Mouse (Mus musculus) yolk sac, embryonic 10.5 days (tissue): ENCODE data around the gene Cacng7.
"Not testable (repeated sequence)": the region's sequence is repeated elsewhere in the genome, so short reads cannot be mapped to it uniquely, and the experiment has no call there.

Experiments used
- DNase-seq: peaks from one replicate; pipeline ENCODE4 v3.0.0-alpha.2; 2017; ENCODE audit warnings: low spot score

The Cacng7 gene

DNA sequence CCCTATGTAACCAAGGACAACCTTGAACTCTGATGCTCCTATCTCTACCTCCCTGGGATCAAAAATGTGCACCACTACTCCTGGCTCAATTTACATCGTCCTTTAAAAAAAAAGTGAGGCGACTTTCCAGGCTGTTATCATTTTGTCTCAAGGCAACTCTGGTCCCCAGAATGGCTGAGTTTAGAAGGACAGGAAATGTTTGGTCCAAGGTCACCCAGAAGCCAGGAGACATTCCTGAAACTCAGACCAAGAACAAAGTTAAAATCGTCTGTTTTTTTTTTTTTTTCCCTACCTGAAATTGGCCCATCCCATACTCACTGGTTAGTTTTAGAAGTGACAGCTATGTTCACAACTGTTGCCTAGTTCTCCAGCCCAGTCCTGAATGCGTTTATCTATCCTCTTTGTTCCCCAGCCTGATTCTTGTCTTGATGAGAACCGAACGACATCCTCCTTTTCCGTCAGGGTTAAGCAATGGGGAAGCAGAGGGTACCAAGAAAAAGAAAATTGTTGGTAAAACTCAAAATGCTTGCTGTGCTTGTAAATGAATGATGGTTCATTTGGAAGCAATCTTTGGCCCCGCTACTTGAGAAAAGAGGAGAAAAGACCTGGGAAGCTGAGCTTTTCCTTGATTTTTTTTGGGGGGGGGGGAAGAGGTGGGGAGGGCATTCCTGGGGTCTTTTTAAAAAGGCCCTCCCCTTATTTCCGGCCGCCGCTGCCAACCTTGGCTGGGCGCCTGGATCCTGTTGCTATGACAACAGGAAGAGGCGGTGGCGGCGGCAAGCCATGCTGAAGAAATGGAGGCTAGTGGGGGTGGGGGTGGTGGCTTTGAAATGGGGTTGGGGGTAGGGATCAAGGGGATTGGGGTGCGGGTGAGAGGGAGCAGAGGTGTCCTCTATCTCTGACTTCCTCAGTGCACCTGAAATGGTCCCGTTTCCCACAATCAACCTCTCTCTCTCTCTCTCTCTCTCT lies 57.0 kb downstream of the Cacng7 start:
- DNase-seq, result no peak

DNA sequence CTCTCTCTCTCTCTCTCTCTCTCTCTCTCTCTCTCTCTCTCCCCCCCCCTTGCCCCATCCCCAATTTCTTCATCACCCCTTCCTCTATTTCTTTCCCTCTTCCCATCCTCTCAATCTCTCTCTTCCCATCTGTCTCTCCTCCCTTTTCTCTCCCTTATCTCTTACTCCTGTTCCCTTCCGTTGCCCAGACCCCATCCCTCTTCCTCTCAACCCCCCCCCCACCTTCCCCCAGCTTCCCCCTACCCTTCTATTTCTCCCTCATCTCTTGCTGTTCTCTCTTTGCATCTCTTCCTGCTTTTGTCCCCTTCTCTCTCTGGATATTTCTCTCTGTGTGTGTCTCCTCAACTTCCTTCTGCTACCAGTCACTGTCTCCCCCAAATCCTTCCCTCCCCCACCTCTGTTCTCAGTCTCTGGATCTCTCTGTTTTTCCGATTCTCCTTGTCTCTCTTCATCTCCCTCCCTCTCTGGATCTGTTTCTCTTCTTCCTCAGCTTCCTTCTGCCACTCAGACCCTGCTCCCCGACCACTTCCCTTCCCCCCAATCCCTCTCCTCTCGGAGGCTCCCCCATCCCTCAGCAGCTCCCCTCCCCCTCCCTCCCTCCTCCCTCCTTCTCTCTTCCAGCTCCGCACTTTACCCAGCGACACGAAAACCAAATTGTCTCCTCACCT lies 57.8 kb downstream of the Cacng7 start, which contains the start of gene Cacng8:
TSS of gene Cacng8 (plus strand) at position 271 of the 668 bp plus-strand sequence.
- no peak for DNase-seq

DNA sequence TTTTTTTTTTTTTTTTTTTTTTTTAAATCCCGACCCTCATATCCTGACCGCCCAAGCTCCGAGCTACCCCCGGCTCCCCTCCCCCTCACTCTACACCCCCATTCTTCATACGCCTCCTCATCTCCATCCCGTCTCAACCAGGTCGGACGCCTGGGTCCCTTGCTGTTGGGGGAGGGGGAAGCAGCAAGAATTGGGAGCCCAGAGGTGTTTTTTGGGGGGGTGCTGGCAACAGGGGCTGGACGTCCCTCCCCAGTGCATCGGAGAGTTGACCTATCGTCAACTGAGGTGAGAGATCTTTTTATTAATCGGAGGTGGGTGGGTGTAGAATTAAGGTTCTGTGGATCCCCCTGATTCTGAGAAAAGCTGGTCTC lies 58.3 kb downstream of the Cacng7 start:
- DNase-seq, result no peak

DNA sequence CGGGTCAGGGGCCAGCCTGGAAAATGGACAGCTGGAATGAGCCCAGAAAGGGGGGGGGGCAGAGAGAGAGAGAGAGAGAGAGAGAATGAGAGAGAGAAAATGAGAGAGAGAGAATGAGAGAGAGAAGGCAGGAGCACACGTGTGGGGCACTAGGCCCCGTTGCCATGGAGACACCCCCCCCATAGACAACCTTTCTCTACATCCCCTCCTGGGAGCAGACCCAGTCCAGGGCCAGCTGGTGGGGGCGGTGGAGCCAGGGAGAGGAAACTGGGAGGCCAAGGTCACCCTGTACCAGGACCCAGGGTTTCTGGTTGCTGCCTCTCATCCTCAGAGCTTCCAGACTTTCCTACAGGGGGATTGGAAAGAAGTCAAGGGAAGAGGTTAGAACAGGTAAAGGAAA lies 59.1 kb downstream of the Cacng7 start:
- DNase-seq, result no peak

DNA sequence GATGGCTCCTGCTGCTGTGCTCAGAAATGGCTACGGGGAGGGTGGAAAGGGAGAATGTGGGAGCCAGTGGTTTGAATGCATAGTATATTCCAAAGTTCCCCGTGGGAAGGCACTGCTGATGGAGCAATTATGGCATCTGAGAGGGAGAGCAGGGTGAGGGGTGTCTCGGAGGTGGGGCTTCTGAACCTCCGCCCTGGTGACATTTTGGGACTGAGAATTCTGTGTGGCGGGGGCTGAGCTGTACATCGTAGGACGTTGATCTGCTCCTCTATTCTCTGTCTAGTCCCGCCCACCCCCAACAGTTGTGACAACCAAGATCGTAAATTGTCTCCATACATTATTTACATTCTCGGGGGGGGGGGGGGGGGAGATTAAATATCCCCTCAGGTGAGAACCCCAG lies 64.6 kb downstream of the Cacng7 start:
- no peak for DNase-seq

DNA sequence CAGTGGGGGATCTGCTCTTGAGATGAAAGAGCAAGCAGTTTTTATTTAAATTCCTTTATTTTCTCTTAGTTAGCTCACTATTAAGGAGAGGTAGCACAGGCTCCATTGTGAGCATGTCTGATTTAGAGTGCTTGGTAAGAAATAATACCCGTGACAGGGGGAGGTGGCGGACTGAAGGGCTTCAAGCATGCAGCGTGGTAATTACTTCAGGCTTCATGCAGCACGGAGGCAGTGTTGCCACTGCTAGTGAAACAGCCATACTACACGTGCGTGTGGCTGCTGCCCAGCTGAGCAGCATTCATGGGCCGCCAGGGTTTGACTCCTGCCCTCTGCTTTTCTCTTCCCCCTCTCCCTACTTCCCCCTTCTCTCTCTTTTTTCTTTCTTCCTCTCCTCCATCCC lies 65.0 kb downstream of the Cacng7 start:
- no peak for DNase-seq

DNA sequence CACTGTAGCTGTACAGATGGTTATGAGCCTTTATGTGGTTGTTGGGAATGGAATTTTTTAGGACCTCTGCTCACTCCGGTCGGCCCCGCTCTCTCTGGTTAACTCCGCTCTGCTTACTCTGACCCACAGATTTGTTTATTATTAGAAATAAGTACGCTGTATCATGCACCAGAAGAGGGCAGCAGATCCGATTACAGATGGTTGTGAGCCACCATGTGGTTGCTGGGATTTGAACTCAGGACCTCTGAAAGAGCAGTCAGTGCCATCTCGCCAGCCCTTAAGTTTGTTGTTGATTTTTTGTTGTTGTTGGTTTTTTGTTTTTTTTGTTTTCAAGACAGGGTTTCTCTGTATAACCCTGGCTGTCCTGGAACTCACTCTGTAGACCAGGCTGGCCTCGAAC lies 65.6 kb downstream of the Cacng7 start:
- DNase-seq, result not testable (repeated sequence)

DNA sequence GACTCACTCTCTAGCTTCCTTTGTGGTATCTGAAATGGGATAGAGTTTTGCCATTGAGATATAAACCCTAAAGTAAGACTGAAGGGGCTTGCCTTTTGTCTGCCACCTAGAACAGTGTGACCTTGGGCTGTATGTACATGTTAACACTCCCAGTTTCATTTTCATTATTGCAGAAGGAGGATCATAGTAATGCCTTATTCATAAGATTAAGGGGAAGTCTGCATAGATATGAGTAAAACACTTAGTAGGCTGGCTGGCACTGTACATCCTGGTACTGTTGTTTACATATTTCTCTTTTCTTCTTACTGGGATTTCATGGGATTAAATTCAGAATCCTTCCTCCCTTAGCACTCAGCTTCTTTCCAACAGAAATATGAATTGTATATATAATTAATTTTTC lies 67.2 kb downstream of the Cacng7 start:
- no peak for DNase-seq

DNA sequence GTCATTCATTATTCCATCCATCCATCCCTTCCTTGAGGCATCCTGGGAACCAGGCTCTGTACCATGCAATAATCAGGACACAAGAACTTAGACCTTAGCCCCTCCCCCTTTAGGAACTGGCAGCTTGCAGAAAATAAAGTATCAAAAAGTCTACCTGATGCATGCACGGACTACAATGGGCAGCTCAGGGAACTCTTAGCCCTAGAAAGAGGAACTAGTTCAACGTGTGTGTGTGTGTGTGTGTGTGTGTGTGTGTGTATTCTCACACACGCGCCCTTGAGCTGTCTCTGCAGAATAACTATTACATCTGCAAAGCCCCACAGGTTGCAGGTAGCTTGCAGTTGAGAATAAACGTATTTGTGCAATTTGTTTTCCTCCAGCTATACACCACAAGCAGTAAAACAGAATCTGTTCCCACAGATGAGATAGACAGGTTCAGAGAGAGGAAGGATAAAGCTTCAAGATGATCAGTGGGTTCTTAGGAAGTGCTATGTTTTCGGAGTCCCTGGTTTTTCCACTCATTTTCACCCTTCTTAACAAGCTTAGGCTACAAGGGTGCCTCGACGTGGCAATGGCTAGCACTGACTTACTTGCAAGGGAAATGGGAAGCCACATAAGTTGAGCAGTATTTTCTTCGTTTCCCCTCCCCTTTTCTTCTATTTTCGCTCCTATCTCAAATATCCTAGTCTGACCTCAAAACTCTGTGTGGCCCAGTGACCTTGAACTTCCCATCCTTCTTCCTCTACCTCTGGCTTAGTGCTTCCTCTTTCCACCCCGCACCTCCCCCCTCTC lies 77.2 kb downstream of the Cacng7 start:
- DNase-seq, result no peak

DNA sequence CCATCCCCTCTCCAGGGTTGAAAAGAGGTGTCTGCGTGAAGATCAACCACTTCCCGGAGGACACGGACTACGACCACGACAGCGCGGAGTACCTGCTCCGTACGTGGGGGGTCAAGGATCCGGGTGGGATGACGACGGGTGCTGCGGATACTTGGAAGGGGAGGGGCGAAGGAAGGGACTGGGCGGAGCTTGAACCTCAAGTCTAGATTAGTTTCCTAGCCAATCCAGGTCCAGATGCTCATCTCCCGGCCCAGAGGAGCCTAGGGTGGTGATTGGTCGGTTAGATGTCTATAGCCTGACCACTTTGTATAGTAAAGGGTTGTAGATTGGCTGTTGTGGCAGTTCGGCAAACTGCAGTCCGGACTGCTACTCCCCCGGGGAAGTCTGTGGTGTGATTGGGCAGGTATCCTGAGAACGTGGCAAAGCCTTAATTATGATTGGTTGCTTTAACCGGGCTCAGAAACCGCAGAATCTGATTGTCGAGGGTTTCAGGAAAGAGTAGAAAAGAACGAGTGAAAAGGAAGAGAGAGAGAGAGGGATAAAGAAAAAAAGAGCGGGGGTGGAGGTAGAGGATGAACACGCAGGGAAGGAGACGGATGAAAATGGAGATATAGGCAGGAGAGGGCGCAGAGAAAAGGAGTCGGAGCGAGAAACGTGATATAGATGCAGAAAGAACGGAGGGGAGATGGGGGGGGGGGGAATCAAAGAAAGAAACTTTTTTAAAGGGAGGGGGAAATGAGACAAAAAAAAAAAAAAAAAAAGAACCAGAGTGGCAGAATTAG lies 78.6 kb downstream of the Cacng7 start:
- DNase-seq, result peak; percentile 70

DNA sequence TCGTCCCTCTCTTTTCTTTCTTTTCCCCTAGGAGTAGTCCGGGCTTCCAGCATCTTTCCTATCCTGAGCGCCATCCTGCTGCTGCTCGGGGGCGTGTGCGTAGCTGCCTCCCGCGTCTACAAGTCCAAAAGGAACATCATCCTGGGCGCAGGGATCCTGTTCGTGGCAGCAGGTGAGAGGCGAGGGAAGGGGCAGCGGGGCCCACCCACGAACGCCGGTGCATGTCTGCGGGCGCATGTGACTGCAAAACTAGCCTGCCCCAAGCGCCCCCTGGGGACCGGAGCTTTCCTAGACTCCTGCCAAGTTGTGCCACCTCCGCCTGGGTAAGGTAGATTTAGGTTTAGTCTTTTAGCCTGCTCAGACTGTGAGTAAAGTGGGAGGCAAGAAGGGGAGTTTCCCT lies 79.3 kb downstream of the Cacng7 start:
- DNase-seq, result no peak

DNA sequence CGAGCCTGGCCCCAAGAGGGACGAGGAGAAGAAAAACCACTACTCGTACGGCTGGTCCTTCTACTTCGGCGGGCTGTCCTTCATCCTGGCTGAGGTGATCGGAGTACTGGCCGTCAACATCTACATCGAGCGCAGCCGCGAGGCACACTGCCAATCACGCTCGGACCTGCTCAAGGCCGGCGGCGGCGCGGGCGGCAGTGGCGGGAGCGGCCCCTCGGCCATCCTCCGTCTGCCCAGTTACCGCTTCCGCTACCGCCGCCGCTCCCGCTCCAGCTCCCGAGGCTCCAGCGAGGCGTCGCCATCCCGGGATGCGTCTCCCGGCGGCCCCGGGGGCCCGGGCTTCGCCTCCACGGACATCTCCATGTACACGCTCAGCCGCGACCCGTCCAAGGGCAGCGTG lies 82.1 kb downstream of the Cacng7 start:
- DNase-seq, result peak; percentile 32

DNA sequence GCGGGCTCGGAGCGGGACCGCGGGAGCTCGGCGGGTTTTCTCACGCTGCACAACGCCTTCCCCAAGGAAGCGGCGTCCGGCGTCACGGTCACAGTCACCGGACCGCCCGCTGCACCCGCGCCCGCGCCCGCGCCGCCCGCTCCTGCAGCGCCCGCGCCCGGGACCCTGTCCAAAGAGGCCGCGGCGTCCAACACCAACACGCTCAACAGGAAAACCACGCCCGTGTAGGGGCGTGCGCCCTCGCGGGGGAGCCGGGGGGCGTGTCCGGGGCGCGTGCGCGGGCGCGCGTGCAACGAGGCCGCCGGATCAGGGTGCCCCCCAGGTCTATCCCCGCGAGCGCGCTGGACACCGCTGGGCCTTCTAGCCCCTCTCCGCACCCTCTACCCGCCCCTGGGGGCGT lies 82.6 kb downstream of the Cacng7 start:
- peak; percentile 9 for DNase-seq
